Mouse (Mus musculus) thymus, postnatal 10 days (tissue): ENCODE results near the gene Prkaca.
"Not testable (repeated sequence)": the region's sequence is repeated elsewhere in the genome, so short reads cannot be mapped to it uniquely, and the experiment has no call there.

Experiments used
- DNase-seq, 2 experiments: peaks; one replicate each; pipeline ENCODE4 v3.0.0; 2021; ENCODE audit warnings: low spot score in 2 of 2

The Prkaca gene

DNA sequence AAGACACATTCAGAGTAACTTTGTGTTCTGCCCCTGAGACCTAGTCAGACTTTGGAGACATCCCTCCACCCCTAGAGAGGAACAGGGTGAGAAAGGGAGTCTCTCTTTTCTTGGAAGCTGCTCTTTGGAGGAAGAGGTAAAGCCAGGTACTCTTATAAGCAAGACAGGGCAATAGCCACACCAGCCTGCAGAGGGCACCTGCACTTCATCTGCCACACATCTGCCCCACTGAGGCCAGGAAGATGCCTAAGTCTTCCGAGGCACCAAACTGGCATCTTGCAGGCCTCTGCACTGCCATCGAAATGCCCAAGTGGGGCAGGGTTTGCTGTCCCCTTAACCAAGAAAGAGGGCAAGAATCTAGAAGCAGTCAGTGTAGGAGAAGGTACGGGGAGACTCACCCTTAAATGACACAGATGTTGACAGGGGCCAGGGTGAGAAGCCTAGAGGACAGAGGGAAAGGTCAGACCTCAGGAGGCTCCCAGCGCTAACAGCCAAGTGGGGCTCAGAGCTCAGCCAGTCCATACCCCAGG is 3.4 kb downstream of the Prkaca start:
- DNase-seq, result peak in 1 of 2 experiments; percentile 32

DNA sequence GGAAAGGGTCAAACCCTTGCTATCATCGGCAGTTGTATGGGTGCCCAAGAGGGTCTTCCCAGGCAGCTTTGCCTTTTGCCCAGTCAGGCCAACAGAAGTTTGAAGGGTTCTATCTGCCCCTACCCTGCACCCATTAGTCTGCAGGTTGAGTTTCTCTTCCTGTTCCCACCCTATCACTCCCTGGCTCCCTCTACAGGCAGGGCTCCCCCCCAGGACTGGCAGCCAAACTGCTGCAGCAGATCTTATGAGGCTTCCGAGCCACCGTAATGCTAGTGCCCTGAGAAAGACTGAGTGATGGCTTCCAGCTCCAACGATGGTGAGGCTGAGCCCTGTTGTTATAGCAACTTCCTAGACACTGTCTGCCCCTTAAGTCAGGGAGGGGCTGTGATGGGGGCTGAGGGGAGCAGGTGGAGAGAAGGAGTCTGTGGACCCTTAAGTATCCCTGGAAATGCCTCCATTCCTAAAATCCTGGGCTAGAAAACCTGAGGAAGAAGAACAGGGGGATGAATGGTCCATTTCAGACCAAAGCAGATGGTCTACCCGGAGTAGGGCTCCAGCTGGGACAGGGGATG is 4.1 kb downstream of the Prkaca start:
- no peak for DNase-seq

DNA sequence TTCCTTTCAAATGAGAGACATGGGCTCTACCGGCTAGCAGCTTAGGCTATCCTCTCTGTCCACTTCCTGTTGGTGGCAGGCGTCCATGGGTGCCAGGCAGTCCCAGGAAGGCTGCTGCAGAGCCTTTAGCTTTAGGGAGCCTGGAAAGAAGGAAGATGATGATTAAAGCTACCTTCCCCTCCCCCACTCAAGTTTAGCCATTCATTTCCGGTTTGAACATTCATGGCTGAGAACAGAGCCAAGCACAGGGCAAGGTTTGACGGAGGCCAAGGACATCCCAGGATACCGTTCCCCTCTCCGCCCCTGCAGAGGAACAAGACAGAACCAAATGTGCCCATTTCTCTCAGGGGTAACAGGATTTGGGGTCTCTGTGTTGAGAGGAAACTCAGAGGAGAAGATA is 4.9 kb downstream of the Prkaca start:
- DNase-seq, result no peak

DNA sequence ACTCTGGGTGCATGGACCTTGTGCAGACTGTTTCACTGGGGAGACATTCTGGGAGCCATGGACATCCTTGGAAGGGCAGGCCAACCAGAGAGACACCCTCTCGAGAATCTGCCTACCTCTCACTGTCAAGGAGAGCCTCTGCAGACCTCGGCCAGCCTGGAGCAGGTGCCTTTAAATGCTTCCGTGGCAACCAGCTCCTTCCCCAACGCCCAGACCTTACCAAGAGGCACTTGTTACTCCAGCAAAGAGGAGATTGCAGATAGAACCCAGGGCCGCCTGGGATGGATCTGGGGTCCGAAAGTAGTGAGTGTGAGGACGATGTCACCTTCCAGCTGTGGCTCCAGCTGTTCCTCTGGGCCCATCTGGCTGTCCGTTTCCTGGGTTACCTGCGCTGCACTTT is 5.4 kb downstream of the Prkaca start:
- no peak for DNase-seq

DNA sequence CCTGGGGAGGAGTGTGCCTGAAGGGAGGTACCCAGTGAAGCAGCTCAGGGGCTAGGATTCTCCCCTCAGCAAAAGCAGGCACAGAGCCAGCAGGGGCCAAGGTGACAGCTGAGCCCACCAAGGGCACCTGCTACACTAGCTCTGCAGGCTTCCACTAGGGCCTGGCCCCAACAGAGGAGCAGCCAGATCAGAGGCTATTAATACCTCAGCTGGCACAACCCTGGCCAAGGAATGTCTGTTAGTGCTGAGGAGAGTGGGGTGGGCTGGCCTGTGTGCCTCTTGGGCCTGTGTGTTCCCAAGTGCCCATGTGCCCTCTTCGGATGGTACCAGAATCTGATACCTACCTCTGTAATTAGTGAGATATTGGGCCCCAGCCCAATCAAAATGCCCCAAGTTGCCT is 7.5 kb downstream of the Prkaca start:
- no peak for DNase-seq

DNA sequence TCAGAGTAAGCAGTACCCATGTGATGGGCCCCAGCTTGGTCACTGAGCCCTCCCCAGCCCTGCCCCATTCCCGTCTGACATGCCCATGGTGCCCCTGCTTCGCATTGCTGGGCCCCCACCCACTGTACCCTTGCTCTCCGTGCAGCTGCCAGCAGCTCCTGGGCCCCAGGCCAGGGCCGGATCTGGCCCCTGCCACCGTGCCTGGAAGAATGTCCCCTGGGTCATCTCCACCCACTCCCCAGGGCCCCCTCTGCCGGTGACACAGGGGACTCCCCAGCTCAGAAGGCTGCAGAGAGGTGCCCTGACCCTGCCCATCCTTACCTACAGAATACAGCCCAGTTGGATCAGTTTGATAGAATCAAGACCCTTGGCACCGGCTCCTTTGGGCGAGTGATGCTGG is 8.1 kb downstream of the Prkaca start:
- DNase-seq, result no peak

DNA sequence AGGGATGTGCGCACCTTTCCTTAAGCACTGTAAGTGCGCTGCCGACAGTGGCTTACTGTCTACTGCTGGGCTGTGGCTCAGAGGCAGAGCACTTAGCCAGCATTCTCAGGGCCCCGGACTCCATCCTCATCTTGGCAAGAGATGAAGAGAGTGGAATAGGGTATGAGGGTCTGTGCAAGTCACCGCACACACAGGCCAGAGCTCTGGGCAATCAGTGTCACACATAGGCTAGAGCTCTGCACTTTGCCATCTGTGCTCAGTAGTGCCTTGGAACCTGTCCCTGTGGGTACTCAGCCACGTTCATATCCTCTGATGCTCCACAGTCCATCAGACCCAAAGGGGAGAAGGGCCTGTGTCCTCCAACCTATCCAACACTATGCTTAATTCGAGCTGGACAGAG is 8.7 kb downstream of the Prkaca start:
- no peak for DNase-seq

DNA sequence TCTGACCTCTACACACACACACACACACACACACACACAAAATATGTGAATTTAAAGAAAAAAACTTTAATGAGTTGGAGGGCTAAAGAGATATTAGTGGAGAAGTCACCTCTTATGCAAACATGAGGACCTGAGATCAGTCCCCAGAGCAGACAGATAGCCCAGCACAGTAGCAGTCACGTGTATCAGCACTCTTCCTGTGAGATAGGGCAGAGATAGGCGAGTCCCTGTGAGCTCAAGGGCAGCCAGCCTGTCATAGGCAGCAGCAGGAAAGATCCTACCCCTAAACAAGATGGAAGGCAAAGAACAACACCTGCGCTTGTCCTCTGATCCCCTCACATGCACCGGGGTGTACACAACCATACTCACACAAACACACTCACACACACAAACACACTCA is 9.7 kb downstream of the Prkaca start:
- no peak for DNase-seq

DNA sequence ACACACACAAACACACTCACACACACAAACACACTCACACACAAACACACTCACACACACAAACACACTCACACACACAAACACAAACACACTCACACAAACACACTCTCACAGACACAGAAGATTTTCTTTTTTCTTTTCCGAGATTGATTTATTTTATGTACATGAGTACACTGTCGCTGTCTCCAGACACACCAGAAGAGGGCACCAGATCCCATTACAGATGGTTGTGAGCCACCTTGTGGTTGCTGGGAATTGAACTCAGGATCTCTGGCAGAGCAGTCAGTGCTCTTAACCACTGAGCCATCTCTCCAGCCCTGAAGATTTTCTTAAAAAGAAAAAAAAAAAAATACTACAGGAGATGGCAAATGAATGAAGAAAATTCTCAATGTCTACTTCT is 10.4 kb downstream of the Prkaca start:
- DNase-seq, result not testable (repeated sequence)

DNA sequence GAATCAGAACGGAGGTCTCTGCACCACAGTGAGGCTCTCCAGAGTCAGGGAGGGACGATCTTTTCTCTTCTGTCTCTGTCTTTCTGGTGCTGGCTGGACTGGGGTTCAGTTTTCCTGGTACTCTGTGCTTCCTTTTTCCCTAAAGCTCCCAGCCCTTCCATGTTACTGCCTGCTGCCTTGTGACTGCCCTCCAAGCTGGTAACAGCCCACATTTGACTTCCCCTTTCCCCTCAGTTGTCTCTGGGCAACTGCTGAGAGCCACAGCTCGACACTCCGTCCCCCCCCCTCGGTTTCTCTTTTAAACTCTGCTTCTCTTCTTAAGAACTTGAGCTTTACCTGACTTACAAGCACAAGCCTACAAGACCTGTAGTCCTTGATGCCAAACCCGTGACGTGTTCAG is 16.4 kb downstream of the Prkaca start:
- no peak for DNase-seq

DNA sequence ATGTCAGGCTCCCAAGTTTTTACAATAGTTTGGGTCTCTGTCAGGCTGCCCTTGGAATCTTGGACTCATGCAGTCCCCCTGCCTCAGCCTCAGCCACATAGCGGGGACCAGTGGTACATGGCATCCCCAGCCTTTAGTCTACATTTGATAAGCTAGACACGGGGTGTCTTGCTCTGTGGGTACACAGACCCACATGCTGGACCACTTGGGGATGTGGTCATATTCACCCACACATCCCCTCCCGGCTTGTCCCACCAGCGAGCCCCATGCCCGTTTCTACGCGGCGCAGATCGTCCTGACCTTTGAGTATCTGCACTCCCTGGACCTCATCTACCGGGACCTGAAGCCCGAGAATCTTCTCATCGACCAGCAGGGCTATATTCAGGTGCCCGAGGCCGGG is 17.4 kb downstream of the Prkaca start:
- DNase-seq, result no peak

DNA sequence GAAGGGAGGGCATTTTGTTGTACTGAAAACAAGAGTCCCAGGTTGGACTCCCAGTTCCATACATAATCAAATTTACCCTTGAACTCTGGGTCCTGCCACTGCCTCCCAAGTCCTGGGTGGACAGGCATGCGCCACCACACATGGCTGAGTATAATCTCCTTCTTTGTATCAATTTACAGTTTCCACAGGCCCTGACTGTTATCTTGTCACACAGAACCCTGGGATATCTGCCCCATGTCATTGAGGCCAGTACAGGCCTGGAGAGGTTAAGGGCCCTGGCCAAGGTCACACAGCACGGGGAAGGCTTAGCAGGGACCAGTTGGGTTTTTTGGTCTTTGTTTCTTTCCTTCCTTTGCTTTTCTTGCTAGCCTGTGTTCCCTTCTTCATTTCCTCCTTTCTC is 19.7 kb downstream of the Prkaca start:
- no peak for DNase-seq

DNA sequence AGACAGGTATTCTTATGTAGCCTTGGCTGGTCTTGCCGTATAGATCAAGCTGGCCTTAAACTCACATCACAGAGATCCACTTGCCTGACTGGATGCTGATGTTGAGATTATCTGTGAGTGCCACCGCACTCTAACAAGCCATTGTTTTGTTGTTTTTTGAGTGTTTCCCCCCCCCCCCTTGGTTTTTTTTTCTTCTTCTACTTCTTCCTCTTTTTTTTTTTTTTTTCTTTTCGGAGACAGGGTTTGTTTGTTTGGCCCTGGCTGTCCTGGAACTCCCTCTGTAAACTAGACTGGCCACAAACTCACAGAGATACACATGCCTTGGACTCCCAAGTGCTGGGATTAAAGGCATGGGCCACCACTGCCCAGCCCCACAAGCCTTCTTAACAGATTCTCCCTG is 21.2 kb downstream of the Prkaca start:
- DNase-seq, result no peak

DNA sequence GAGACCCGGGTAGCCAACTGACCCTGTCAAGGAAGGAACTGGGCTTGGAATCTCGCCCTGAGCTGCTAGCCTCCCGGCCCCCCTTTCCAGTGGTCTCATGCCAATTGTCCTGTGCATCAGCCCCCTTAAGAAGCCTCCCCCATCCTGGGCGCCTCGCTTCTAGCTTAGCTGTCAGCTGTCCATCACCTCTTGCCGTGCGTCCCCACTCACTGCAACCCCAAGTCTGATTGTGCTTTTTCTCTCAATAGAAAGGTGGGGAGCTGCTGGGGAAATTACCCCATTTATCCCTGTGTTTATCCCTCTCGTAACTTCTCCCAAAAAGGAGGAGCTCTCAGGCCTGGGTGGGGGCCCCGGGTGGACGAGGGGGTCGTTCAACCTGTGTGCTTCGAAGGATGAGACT is 23.2 kb downstream of the Prkaca start:
- DNase-seq, result no peak

DNA sequence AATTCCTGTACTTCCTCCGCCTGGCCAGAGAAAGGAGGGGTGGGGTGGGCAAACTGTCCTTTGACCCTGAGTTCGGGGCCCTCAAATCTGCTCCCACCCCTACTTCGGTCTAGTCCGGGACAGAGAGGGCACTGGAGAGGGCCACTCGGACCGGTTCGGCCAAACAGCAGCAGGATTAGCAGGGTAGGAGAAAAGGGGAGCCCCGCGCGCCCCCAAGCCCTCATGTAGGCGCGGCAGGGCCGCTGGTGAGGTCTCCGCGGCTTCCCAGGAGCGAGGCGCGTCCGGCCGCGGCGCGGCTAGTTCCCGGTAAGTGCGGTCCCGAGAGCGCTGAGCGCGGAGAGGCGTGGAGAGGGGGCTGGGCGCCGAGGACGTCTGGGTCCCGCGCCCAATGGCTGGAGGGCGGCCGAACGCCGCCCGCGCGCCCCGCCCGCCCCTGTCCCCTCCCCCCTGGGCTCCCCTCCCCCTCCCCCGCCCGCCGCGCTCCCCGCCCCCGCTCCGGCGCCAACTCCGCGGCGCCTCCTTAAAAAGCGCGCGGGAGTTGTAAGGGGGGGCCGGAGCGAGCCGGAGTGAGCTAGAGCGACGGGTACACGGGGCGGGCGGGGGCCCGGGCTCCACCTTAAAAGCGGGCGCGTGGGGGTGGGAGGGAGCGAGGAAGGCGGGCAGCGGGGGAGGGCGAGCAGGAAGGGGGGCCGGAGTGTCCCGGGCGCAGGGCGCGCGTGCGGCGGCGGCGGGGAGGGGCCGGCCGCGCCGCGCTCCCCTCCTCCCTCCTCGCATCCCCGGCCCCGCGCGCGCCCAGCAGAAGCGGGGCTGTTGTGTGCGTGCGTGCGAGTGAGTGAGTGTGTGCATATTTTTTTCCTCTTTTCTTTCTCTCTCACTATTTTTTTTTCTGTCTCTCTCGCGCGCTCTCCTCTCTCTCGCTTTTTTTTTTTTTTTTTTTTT is 24.0 kb downstream of the Prkaca start:
- peak; percentile 68 for DNase-seq

DNA sequence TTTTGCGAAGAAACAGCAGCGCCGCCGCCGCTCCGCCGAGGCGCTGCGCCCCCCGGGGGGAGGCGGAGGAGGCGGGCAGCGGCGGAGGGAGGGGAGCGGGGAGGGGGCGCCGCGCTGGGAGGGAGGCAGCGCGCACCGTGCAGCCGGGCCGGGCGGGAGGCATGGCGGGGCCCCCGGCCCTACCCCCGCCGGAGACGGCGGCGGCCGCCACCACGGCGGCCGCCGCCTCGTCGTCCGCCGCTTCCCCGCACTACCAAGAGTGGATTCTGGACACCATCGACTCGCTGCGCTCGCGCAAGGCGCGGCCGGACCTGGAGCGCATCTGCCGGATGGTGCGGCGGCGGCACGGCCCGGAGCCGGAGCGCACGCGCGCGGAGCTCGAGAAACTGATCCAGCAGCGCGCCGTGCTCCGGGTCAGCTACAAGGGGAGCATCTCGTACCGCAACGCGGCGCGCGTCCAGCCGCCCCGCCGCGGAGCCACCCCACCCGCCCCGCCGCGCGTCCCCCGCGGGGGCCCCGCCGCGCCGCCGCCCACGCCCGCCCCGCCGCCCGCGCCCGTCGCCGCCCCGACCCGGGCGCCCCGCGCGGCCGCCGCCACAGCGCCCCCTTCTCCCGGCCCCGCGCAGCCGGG is 24.8 kb downstream of the Prkaca start, which contains the start of gene Samd1:
TSS of gene Samd1 (plus strand) at position 162 of the 631 bp plus-strand sequence.
- peak in 1 of 2 experiments; percentile 57 for DNase-seq

DNA sequence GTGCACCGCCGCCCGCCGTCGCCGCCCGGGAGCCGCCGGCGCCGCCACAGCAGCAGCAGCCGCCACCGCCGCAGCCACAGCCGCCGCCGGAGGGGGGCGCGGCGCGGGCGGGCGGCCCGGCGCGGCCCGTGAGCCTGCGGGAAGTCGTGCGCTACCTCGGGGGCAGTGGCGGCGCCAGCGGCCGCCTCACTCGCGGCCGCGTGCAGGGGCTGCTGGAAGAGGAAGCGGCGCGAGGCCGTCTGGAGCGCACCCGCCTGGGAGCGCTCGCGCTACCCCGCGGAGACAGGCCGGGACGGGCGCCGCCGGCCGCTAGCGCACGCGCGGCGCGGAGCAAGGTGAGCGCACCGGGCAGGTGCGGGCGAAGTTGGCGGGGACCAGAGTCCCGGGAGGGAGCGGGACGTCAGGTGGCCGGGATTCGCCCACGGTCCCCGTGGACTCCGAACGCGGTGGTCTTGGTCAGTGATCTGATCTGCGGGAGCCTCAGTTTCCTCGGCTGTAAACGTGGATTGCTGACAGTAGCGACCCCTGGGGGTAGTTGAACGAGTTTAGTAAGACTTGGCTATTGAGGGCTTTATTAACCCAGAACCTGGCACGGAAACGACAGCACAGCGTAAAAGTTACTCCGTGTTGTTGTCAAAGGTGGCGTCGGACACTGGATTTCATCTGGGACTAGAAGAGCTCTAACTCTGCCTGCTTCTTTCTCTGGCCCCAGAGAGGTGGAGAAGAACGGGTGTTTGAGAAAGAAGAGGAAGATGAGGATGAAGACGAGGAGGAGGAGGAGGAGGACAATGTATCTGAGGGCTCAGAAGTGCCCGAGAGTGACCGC is 25.7 kb downstream of the Prkaca start:
- peak; percentile 60 to 75 for DNase-seq

DNA sequence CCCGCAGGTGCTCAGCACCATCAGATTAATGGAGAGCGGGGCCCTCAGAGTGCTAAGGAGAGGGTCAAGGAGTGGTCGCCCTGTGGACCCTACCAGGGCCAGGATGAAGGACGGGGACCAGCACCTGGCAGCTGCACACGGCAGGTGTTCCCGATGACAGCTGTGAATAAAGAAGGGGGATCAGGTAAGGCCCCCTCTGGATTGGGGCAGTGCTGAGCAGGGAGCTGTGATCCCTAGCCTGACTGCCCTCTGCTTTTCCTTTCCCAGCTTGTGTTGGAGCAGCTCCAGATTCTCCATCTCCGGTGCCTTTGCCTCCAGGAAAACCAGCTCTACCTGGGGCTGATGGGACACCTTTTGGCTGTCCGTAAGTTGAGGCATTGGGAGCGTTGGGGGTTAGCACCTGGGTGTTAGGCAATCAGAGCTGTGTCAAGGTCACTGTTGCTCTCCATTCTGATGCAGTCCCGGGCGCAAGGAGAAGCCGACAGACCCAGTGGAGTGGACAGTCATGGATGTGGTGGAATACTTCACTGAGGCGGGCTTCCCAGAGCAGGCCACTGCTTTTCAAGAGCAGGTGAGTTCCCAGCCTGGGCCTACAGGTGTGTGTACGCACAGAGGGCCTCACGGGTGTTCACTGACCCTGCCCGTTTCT is 26.4 kb downstream of the Prkaca start:
- DNase-seq, result no peak

DNA sequence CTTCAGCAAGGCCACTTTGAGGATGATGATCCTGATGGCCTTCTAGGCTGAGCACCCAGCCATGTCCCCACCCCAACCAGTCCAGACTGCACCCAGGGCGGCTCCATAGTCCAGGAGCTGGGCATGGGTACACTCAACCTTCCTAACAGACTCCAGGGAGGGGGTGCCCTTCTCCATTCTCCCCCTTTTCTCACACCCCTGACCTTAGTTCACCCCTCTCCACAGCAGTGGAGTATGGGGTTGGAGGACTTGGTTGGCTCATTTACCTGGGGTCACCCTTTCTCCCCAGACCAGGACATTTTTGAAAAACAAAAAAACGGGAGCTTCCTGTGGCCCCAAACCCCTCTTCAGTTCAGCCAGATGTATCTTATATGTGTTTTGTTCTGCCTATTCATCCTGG is 27.0 kb downstream of the Prkaca start:
- DNase-seq, result no peak

DNA sequence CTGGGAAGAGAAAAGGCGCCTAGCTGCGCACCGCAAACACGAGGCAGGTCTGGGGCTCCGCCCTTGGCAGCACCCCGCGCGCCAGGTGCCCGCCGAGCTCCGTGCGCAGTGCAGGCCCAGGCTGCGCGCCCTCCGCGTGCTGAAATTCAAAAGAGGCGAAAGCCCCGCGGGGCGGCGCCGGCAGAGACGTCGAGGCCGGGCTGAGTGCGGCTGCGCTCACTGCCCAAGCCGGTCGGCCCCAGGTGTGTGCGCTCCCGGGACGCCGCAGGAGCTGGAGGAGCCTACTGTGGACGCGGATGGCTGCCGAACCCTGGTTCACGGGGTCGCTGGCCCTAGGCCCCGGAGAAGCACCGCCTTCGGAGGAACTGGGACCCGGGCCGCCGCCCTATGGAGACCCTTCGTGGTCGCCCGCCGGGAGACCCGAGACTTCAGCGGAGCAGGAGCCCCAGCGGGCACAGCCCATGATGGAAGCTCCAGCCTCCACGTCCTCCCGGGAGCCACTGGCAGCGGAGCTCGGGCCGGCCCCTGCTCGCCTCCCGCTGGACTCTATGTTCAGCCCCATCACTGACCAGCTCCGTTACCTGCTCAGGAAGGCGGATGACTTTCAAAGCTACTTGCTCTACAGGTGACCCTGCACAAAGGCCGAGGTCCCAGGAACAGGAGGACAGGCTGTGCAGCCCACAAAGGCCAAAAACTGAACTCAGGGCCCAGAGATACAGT is 28.6 kb downstream of the Prkaca start, which contains the start of gene 1700067K01Rik:
TSS of gene 1700067K01Rik (plus strand) at position 222 of the 720 bp plus-strand sequence.
- DNase-seq, result no peak
